15 mouse cellular contexts compared by ENCODE assay signal in genomic region chr16:92516139-92516538, GRCm38 (mm10). TPM values are rescaled to one million over a fixed set of nuclear protein-coding genes. Genes with fewer than 3 reads are reported as not detected.
DNase-seq lines count a peak whose midpoint lies in the region; ATAC-seq and TF ChIP-seq lines count a peak whose summit lies in the region.
"Had no signal": no experiment of that assay in that cellular context is flagged by ENCODE, and none has a peak within 500 bp of the region (broad histone marks: within the 10 kb centered on the region; RNA-seq: fewer than 3 reads in every experiment).

No protein-coding gene starts in this region.

- no peaks in the 10 kb centered on the region for H3K9me3 ChIP-seq in lung, embryonic 14.5 days (ENCODE audit: low read depth, low read length)
- H3K9me3 ChIP-seq in lung, embryonic 16.5 days (ENCODE audit: control insufficient read depth, low read length) = no peaks in the 10 kb centered on the region
- H3K9me3 ChIP-seq: embryonic facial prominence, embryonic 13.5 days; G1E; hindbrain, embryonic 15.5 days; neural tube, embryonic 12.5 days had no signal

- H3K27ac ChIP-seq in lung, embryonic 14.5 days (ENCODE audit: low read depth) = no peak overlapping the region
- H3K27ac ChIP-seq in lung, embryonic 16.5 days (ENCODE audit: low read length) = no peak overlapping the region
- no peak overlapping the region for H3K27ac ChIP-seq in kidney, adult 2 months (ENCODE audit: insufficient read depth, low read depth, low read length)
- H3K27ac ChIP-seq: embryonic facial prominence, embryonic 13.5 days; hindbrain, embryonic 15.5 days; kidney, postnatal 0 days; neural tube, embryonic 12.5 days had no signal

- no peak overlapping the region for H3K9ac ChIP-seq in lung, embryonic 14.5 days
- H3K9ac ChIP-seq in lung, embryonic 16.5 days (ENCODE audit: low read length) = no peak overlapping the region
- H3K9ac ChIP-seq: embryonic facial prominence, embryonic 13.5 days; hindbrain, embryonic 15.5 days; neural tube, embryonic 12.5 days had no signal

- WGBS in lung, embryonic 14.5 days = 43% methylated on average over 9 of the region's 9 CpGs
- 42% methylated on average over 9 of the region's 9 CpGs for WGBS in lung, embryonic 16.5 days
- WGBS in kidney, adult 2 months = 78% methylated on average over 9 of the region's 9 CpGs

- H3K4me2 ChIP-seq in lung, embryonic 14.5 days = no peak overlapping the region
- no peak overlapping the region for H3K4me2 ChIP-seq in lung, embryonic 16.5 days (ENCODE audit: low read depth, low read length)
- H3K4me2 ChIP-seq: embryonic facial prominence, embryonic 13.5 days; hindbrain, embryonic 15.5 days; liver, embryonic 11.5 days; neural tube, embryonic 12.5 days had no signal

- DNase-seq in cerebellum, postnatal 10 days = peak; percentile 88 to 92
- peak; percentile 87 for DNase-seq in lung, embryonic 14.5 days
- no peak for DNase-seq in lung, postnatal 25 days (ENCODE audit: low spot score)
- DNase-seq in brain, embryonic 14.5 days (ENCODE audit: low read depth) = peak; percentile 66
- no peak for DNase-seq in kidney, adult 2 months
- DNase-seq: cerebellum, adult 9-10 months had no signal

- H3K4me1 ChIP-seq in lung, embryonic 14.5 days (ENCODE audit: insufficient read depth) = peaks cover 3% of the 10 kb centered on the region; the same call in 1 of the 2 replicates
- peaks cover 26% of the 10 kb centered on the region for H3K4me1 ChIP-seq in lung, embryonic 16.5 days (replicated peaks; ENCODE audit: control insufficient read depth, insufficient read depth, low read length)
- H3K4me1 ChIP-seq in kidney, adult 2 months (ENCODE audit: control insufficient read depth, insufficient read depth, low read length) = no peaks in the 10 kb centered on the region
- H3K4me1 ChIP-seq: neural tube, embryonic 12.5 days had no signal

- H3K4me3 ChIP-seq in lung, embryonic 14.5 days (ENCODE audit: low read depth, low read length) = no peak overlapping the region
- H3K4me3 ChIP-seq in lung, embryonic 16.5 days (ENCODE audit: low read length) = no peak overlapping the region
- no peak overlapping the region for H3K4me3 ChIP-seq in kidney, adult 2 months (ENCODE audit: insufficient read depth, low read depth, low read length)
- H3K4me3 ChIP-seq: embryonic facial prominence, embryonic 13.5 days; hindbrain, embryonic 15.5 days; neural tube, embryonic 12.5 days had no signal

- no peaks in the 10 kb centered on the region for H3K27me3 ChIP-seq in lung, embryonic 14.5 days (ENCODE audit: insufficient read depth, low read length)
- no peaks in the 10 kb centered on the region for H3K27me3 ChIP-seq in lung, embryonic 16.5 days (ENCODE audit: control insufficient read depth, insufficient read depth, low read depth, low read length)
- no peaks in the 10 kb centered on the region for H3K27me3 ChIP-seq in kidney, adult 2 months (replicated peaks; ENCODE audit: control insufficient read depth, insufficient read depth, low read length)
- H3K27me3 ChIP-seq: hindbrain, embryonic 15.5 days had no signal

- no peaks in the 10 kb centered on the region for H3K36me3 ChIP-seq in lung, embryonic 14.5 days (ENCODE audit: insufficient read depth)
- no peaks in the 10 kb centered on the region for H3K36me3 ChIP-seq in lung, embryonic 16.5 days (ENCODE audit: control insufficient read depth, insufficient read depth, low read length)
- no peaks in the 10 kb centered on the region for H3K36me3 ChIP-seq in kidney, adult 2 months (ENCODE audit: control insufficient read depth, insufficient read depth, low read length)
- H3K36me3 ChIP-seq: embryonic facial prominence, embryonic 13.5 days; G1E; hindbrain, embryonic 15.5 days; neural tube, embryonic 12.5 days had no signal

- no peak for TF ChIP-seq CTCF in lung, embryonic 14.5 days (IDR thresholded peaks at IDR 0.05; ENCODE audit: low read depth)
- TF ChIP-seq CTCF in brain, embryonic 14.5 days (IDR thresholded peaks at IDR 0.05; ENCODE audit: borderline replicate concordance, extremely low read depth, insufficient read depth, insufficient read length) = no peak
- TF ChIP-seq CTCF in kidney, adult 2 months (conservative IDR thresholded peaks at IDR 0.05; ENCODE audit: insufficient read depth, insufficient read length, low read depth, low read length) = no peak

- ATAC-seq in cerebellum, adult (ENCODE audit: insufficient number of reproducible peaks, low FRiP score, low TSS enrichment) = no peak
- ATAC-seq in lung, embryonic 14.5 days (ENCODE audit: insufficient read depth) = peak; percentile 54; the same call in 1 of the 2 replicates
- ATAC-seq in lung, embryonic 16.5 days (ENCODE audit: low read depth) = peak; percentile 73
- no peak for ATAC-seq in inflammation-experienced regulatory T-cells, adult 6 months

- no peak for TF ChIP-seq POLR2A in brain, embryonic 14.5 days (IDR thresholded peaks at IDR 0.05; ENCODE audit: borderline replicate concordance, extremely low read depth, insufficient read depth, insufficient read length, poor library complexity, severe bottlenecking)
- TF ChIP-seq POLR2A in kidney, adult 2 months (IDR thresholded peaks at IDR 0.05; ENCODE audit: low read depth, low read length) = no peak

RNA-seq across cellular contexts. Expression of gene Clic6, which starts 30.6 kb away (rescaled TPM):
- 8.9 and 10.2 TPM in 2 replicates for polyA plus RNA-seq in lung, embryonic 14.5 days (2014; fragmentation: Nextera tagmentation; extraction: Ambion mirVana)
- polyA plus RNA-seq in brain, embryonic 14.5 days (2012; rRNA removed) = 6.1 and 14.3 TPM in 2 replicates
- polyA plus RNA-seq in lung, embryonic 16.5 days (2015; fragmentation: Nextera tagmentation; extraction: Ambion mirVana) = 15.7 and 16.4 TPM in 2 replicates
- not detected for polyA plus RNA-seq in inflammation-experienced regulatory T-cells, adult 6 months (2017; shearing (Covaris generic))
- 3.2 and 3.6 TPM in 2 replicates for polyA plus RNA-seq in kidney, adult 2 months (2012; rRNA removed)

RNA-seq across cellular contexts. Expression of gene Rcan1, which starts 45.5 kb away (rescaled TPM):
- 47.8 and 49.7 TPM in 2 replicates for polyA plus RNA-seq in lung, embryonic 14.5 days (2014; fragmentation: Nextera tagmentation; extraction: Ambion mirVana)
- polyA plus RNA-seq in brain, embryonic 14.5 days (2012; rRNA removed) = 47.7 and 64.6 TPM in 2 replicates
- 57.7 and 61.2 TPM in 2 replicates for polyA plus RNA-seq in lung, embryonic 16.5 days (2015; fragmentation: Nextera tagmentation; extraction: Ambion mirVana)
- 1 to 10 TPM; 1.8 to 3.3 (median 1.9) TPM for polyA plus RNA-seq in inflammation-experienced regulatory T-cells, adult 6 months (2017; shearing (Covaris generic))
- 36.2 and 44.4 TPM in 2 replicates for polyA plus RNA-seq in kidney, adult 2 months (2012; rRNA removed)

Comparison
In these comparisons a context has a peak if more than half of its experiments do, and no peak if none do; other contexts are left out.
1. DNase-seq: peak in cerebellum, postnatal 10 days (2 of 2), lung, embryonic 14.5 days (single experiment) and brain, embryonic 14.5 days (single experiment); none in lung, postnatal 25 days (single experiment) and kidney, adult 2 months (single experiment).
2. ATAC-seq: peak in lung, embryonic 14.5 days (single experiment) and lung, embryonic 16.5 days (single experiment); none in cerebellum, adult (single experiment) and inflammation-experienced regulatory T-cells, adult 6 months (single experiment).